Mouse (Mus musculus) liver, adult 2 months (tissue): ENCODE measurements around the gene Desi1.

ENCODE experiments used
- CTCF ChIP-seq: fragments of 200-500 bp; IDR thresholded peaks from 2 replicates; pipeline ENCODE4 v1.5.1; 2011; ENCODE audit warnings: low read depth, low read length, control low read depth
- POLR2A ChIP-seq: fragments of 200-500 bp; IDR thresholded peaks from 2 replicates; pipeline ENCODE4 v1.6.1; 2011; ENCODE audit warnings: low read length, control low read depth; ENCODE audit not compliant: insufficient read depth; ENCODE audit errors: extremely low read depth

DNA sequence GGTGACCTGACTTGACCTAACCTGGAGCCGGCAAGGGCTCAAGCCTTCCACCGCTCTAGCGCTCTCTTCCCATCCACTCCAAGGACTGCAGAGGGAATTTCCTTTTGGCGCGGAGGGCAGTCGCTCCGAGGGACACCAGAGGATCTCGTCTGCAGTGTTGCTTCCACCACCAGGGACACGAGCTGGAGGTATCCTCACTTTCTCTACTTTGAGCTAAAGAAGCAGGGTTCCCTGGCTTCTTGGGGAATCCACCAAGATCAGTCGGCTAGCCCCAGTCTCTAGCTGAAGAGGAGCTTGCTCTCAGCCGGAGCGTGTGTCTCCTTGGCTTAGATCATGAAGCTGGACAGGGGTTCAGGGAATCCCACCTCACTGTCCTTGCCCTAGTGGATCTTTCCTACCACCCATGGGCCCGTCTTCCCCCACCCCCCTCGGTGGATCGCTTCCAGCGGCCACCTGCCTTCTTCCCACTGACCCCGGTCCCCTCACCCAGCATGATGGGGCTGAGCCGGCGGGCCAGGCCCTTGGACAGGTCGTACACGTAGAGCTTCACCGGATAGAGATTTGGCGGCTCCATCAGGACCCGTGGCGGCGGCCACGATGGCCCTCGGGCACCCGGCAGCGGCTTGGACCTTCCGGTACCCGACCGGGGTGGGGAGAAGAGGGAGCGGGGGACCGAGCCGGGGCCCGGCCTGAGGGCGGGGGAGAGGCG lies 18.1 kb downstream of the Desi1 start:
- TF ChIP-seq POLR2A, result no peak
- no peak for TF ChIP-seq CTCF
